Mouse (Mus musculus): ENCODE data around the gene Hgd. TPM values are rescaled to one million over a fixed set of nuclear protein-coding genes. Genes with fewer than 3 reads are reported as not detected.

The Hgd gene
- polyA plus RNA-seq, 1 experiment from 2014 or later = 0.53 TPM

- no peak overlapping the region for H3K4me2 ChIP-seq (replicated peaks; ENCODE audit: low read depth, low read length)
- WGBS = 92% methylated on average over 12 of the region's 12 CpGs
- no peak overlapping the region for H3K9ac ChIP-seq (ENCODE audit: low read depth, low read length)
- no peak for ATAC-seq (ENCODE audit: low FRiP score, low TSS enrichment)
- H3K27me3 ChIP-seq (ENCODE audit: control insufficient read depth, insufficient read depth, low read length) = no peaks in the 10 kb centered on the region
- no peaks in the 10 kb centered on the region; the same call in 1 of the 2 replicates for H3K9me3 ChIP-seq (ENCODE audit: control insufficient read depth, low read length)
- H3K4me3 ChIP-seq (ENCODE audit: low read length) = no peak overlapping the region
- H3K36me3 ChIP-seq (ENCODE audit: control insufficient read depth, insufficient read depth, low read length) = no peaks in the 10 kb centered on the region; the same call in 1 of the 2 replicates
- H3K27ac ChIP-seq (ENCODE audit: low read depth, low read length) = no peak overlapping the region
- H3K4me1 ChIP-seq (ENCODE audit: control insufficient read depth, insufficient read depth, low read length) = no peaks in the 10 kb centered on the region
Observed at GRCm38 (mm10) chr16:37572117-37572754, 7.7 kb upstream of the Hgd start.

GRCm38 (mm10) chr16:37573061-37573460, 6.9 kb upstream of the Hgd start:
- H3K36me3 ChIP-seq (ENCODE audit: control insufficient read depth, insufficient read depth, low read length) = no peaks in the 10 kb centered on the region; the same call in 1 of the 2 replicates
- WGBS = 93% methylated on average over 5 of the region's 5 CpGs
- H3K4me1 ChIP-seq (ENCODE audit: control insufficient read depth, insufficient read depth, low read length) = no peaks in the 10 kb centered on the region
- no peak overlapping the region for H3K9ac ChIP-seq (ENCODE audit: low read depth, low read length)
- no peak overlapping the region for H3K4me3 ChIP-seq (ENCODE audit: low read length)
- H3K27me3 ChIP-seq (ENCODE audit: control insufficient read depth, insufficient read depth, low read length) = no peaks in the 10 kb centered on the region
- H3K9me3 ChIP-seq (ENCODE audit: control insufficient read depth, low read length) = no peaks in the 10 kb centered on the region; the same call in 1 of the 2 replicates
- no peak overlapping the region for H3K4me2 ChIP-seq (replicated peaks; ENCODE audit: low read depth, low read length)
- H3K27ac ChIP-seq (ENCODE audit: low read depth, low read length) = no peak overlapping the region
- ATAC-seq (ENCODE audit: low FRiP score, low TSS enrichment) = no peak

DNA sequence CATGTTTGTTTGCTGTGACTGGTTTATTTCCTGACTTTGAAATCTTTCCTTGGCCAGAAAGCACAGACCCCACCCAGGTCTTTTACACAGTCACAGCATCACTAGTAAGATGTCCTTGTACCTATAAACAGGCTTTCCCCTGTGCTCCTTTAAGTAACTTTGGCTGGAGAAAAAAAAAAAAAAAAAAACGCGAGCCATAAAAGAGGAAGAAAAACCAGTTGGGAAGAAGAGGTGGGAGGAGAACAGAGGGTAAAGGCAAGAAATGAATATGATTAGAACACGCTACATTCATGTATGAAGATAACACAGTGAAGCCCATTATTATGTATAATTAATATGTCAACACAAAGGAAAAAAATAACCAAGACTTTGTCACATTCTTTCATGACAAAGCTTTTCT, 4.6 kb upstream of the Hgd start:
- H3K9me3 ChIP-seq (ENCODE audit: control insufficient read depth, low read length) = no peaks in the 10 kb centered on the region; the same call in 1 of the 2 replicates
- H3K4me3 ChIP-seq (ENCODE audit: low read length) = no peak overlapping the region
- H3K4me1 ChIP-seq (ENCODE audit: control insufficient read depth, insufficient read depth, low read length) = no peaks in the 10 kb centered on the region
- WGBS = 75% methylated on average over 2 of the region's 3 CpGs
- no peaks in the 10 kb centered on the region for H3K27me3 ChIP-seq (ENCODE audit: control insufficient read depth, insufficient read depth, low read length)
- H3K4me2 ChIP-seq (replicated peaks; ENCODE audit: low read depth, low read length) = no peak overlapping the region
- H3K36me3 ChIP-seq (ENCODE audit: control insufficient read depth, insufficient read depth, low read length) = no peaks in the 10 kb centered on the region; the same call in 1 of the 2 replicates
- ATAC-seq (ENCODE audit: low FRiP score, low TSS enrichment) = no peak
- H3K27ac ChIP-seq (ENCODE audit: low read depth, low read length) = no peak overlapping the region
- no peak overlapping the region for H3K9ac ChIP-seq (ENCODE audit: low read depth, low read length)

GRCm38 (mm10) chr16:37579591-37579990, 362 bp upstream of the Hgd start:
- H3K4me3 ChIP-seq (ENCODE audit: low read length) = no peak overlapping the region
- H3K36me3 ChIP-seq (ENCODE audit: control insufficient read depth, insufficient read depth, low read length) = no peaks in the 10 kb centered on the region
- H3K9me3 ChIP-seq (ENCODE audit: control insufficient read depth, low read length) = no peaks in the 10 kb centered on the region
- WGBS = 62% methylated on average over 1 of the region's 1 CpGs
- H3K4me1 ChIP-seq (ENCODE audit: control insufficient read depth, insufficient read depth, low read length) = 0 out of 2 replicates have a peak, but pooled peaks cover 4% of the 10 kb centered on the region
- H3K9ac ChIP-seq (ENCODE audit: low read depth, low read length) = no peak overlapping the region
- no peak for ATAC-seq (ENCODE audit: low FRiP score, low TSS enrichment)
- H3K27ac ChIP-seq (ENCODE audit: low read depth, low read length) = no peak overlapping the region
- no peaks in the 10 kb centered on the region for H3K27me3 ChIP-seq (ENCODE audit: control insufficient read depth, insufficient read depth, low read length)
- no peak overlapping the region for H3K4me2 ChIP-seq (replicated peaks; ENCODE audit: low read depth, low read length)

- Histone ChIP-seq H3K4me2 (replicated peaks; ENCODE audit: low read depth, low read length) (no peak overlapping the region), H3K9ac (ENCODE audit: low read depth, low read length) (no peak overlapping the region), H3K27me3 (ENCODE audit: control insufficient read depth, insufficient read depth, low read length) (no peaks in the 10 kb centered on the region), H3K27ac (ENCODE audit: low read depth, low read length) (no peak overlapping the region), H3K36me3 (ENCODE audit: control insufficient read depth, insufficient read depth, low read length) (no peaks in the 10 kb centered on the region), H3K4me3 (ENCODE audit: low read length) (no peak overlapping the region), H3K4me1 (ENCODE audit: control insufficient read depth, insufficient read depth, low read length) (0 out of 2 replicates have a peak, but pooled peaks cover 5% of the 10 kb centered on the region), H3K9me3 (ENCODE audit: control insufficient read depth, low read length) (no peaks in the 10 kb centered on the region)
- 84% methylated on average over 4 of the region's 4 CpGs for WGBS
- ATAC-seq (ENCODE audit: low FRiP score, low TSS enrichment) = no peak
Observed at GRCm38 (mm10) chr16:37580651-37581050, 698 bp downstream of the Hgd start.

DNA sequence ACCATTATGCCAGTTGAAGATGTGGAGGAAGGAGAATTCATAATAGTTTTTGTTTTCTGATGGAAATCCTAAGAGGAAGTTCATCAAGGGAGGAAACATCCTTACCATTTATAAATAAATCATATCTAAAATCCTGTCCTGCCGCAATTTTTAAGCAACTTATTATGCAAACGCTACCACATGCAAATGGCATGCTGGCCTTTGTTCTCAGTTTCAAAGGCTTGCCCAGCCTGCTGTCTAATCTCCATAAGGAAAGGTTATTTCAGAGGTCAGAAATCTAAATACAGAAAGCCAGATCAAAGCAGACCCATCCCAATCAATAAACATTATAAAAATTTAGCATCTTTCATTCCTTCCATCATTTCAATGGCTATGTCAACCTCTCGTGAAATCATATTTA, 1.9 kb downstream of the Hgd start:
- no peaks in the 10 kb centered on the region for H3K27me3 ChIP-seq (ENCODE audit: control insufficient read depth, insufficient read depth, low read length)
- H3K4me1 ChIP-seq (ENCODE audit: control insufficient read depth, insufficient read depth, low read length) = 0 out of 2 replicates have a peak, but pooled peaks cover 5% of the 10 kb centered on the region
- H3K4me3 ChIP-seq (ENCODE audit: low read length) = no peak overlapping the region
- no peaks in the 10 kb centered on the region for H3K36me3 ChIP-seq (ENCODE audit: control insufficient read depth, insufficient read depth, low read length)
- 85% methylated on average over 3 of the region's 3 CpGs for WGBS
- no peak for ATAC-seq (ENCODE audit: low FRiP score, low TSS enrichment)
- no peaks in the 10 kb centered on the region for H3K9me3 ChIP-seq (ENCODE audit: control insufficient read depth, low read length)
- H3K4me2 ChIP-seq (replicated peaks; ENCODE audit: low read depth, low read length) = no peak overlapping the region
- no peak overlapping the region for H3K9ac ChIP-seq (ENCODE audit: low read depth, low read length)
- no peak overlapping the region for H3K27ac ChIP-seq (ENCODE audit: low read depth, low read length)

- Histone ChIP-seq H3K9ac (ENCODE audit: low read depth, low read length) (no peak overlapping the region), H3K4me2 (replicated peaks; ENCODE audit: low read depth, low read length) (no peak overlapping the region), H3K4me3 (ENCODE audit: low read length) (no peak overlapping the region), H3K27me3 (ENCODE audit: control insufficient read depth, insufficient read depth, low read length) (no peaks in the 10 kb centered on the region), H3K36me3 (ENCODE audit: control insufficient read depth, insufficient read depth, low read length) (no peaks in the 10 kb centered on the region), H3K4me1 (ENCODE audit: control insufficient read depth, insufficient read depth, low read length) (0 out of 2 replicates have a peak, but pooled peaks cover 5% of the 10 kb centered on the region), H3K27ac (ENCODE audit: low read depth, low read length) (no peak overlapping the region), H3K9me3 (ENCODE audit: control insufficient read depth, low read length) (no peaks in the 10 kb centered on the region)
- no peak for ATAC-seq (ENCODE audit: low FRiP score, low TSS enrichment)
- 87% methylated on average over 3 of the region's 3 CpGs for WGBS
Observed at GRCm38 (mm10) chr16:37583306-37583705, 3.4 kb downstream of the Hgd start.

DNA sequence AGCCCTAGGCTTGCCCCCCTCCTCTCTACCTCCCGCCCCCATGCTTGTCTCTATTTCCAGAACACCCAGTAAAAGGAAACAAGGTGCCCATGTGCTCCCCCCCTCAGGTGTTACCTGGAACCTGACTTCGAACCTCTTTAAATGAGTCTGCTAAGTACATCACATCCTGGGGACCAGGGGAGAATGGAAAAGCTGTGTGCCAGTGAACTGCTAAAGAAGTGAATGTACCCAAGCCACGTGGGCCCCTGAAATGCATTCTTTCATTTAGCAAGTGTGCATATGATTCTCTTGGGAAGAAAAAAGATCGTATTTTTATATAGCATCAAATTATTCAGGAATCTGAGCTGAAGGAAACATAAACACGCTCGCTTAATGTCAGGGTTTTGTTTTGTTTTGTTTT, 3.8 kb downstream of the Hgd start:
- Histone ChIP-seq H3K36me3 (ENCODE audit: control insufficient read depth, insufficient read depth, low read length) (no peaks in the 10 kb centered on the region), H3K4me2 (replicated peaks; ENCODE audit: low read depth, low read length) (peak overlapping the region; percentile 57), H3K27ac (ENCODE audit: low read depth, low read length) (peak overlapping the region; percentile 70), H3K27me3 (ENCODE audit: control insufficient read depth, insufficient read depth, low read length) (no peaks in the 10 kb centered on the region), H3K4me1 (ENCODE audit: control insufficient read depth, insufficient read depth, low read length) (0 out of 2 replicates have a peak, but pooled peaks cover 5% of the 10 kb centered on the region), H3K9ac (ENCODE audit: low read depth, low read length) (no peak overlapping the region), H3K9me3 (ENCODE audit: control insufficient read depth, low read length) (no peaks in the 10 kb centered on the region), H3K4me3 (ENCODE audit: low read length) (peak overlapping the region; percentile 32)
- WGBS = 44% methylated on average over 6 of the region's 6 CpGs
- no peak for ATAC-seq (ENCODE audit: low FRiP score, low TSS enrichment)

DNA sequence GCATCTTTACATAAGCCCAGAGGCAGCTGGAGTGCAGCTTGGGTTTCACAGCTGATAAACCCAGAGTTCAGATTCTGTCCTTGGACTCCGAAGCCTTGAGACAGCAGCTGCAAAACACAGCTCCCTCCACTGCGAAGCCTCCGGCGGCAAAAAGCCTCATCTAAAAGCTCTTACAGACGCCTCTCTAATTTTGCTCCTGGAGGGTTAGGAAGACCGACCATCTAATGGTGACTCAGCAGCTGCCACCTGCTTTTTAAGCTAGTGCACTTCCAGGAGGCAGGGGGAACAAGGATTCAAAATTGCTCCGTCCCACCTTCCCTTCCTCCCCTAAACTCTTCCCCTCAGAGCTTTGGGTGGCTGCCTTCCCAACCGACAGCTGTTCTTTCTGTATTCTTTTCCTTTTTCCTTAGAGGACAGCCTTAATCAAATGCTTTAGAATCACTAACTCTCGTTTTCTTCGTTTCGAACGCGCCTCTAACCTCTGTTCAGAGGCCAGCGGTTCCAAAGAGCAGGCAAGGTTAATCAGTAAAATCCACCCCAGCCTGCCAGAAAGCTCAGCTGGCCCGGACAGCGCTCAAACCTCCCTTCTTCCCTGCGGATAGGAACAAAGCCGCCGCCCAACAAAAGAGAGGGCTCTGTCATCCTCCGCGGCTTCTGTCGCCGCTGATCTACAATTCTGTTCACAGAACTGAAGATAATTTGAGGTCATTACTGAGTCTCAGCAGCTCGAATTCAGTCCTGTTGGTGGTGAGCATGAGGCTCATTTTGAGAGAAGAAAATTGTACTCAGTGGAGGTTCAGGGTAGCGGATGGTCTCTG, 4.5 kb downstream of the Hgd start:
- Histone ChIP-seq H3K27me3 (ENCODE audit: control insufficient read depth, insufficient read depth, low read length) (no peaks in the 10 kb centered on the region), H3K9me3 (ENCODE audit: control insufficient read depth, low read length) (no peaks in the 10 kb centered on the region), H3K36me3 (ENCODE audit: control insufficient read depth, insufficient read depth, low read length) (no peaks in the 10 kb centered on the region), H3K27ac (ENCODE audit: low read depth, low read length) (peak overlapping the region; percentile 70), H3K9ac (ENCODE audit: low read depth, low read length) (peak overlapping the region; percentile 37; the same call in 1 of the 2 replicates), H3K4me1 (ENCODE audit: control insufficient read depth, insufficient read depth, low read length) (0 out of 2 replicates have a peak, but pooled peaks cover 5% of the 10 kb centered on the region), H3K4me3 (ENCODE audit: low read length) (peak overlapping the region; percentile 32), H3K4me2 (replicated peaks; ENCODE audit: low read depth, low read length) (peak overlapping the region; percentile 57)
- ATAC-seq (ENCODE audit: low FRiP score, low TSS enrichment) = peak; percentile 80; the same call in 1 of the 2 replicates
- WGBS = 4% methylated on average over 25 of the region's 25 CpGs

All from kidney, embryonic 14.5 days (tissue).